Mouse (Mus musculus) G1E-ER4 (cell line): Measurements from ENCODE around the gene Cacnb2. TPM values are rescaled to one million over a fixed set of nuclear protein-coding genes. Genes with fewer than 3 reads are reported as not detected.

Experiments used
- GATA1 ChIP-seq: IDR thresholded peaks from one replicate; pipeline ENCODE4 v1.8.0; 2012; ENCODE audit warnings: low read length, inconsistent platforms
- polyA plus RNA-seq: library from polyadenylated mRNA; stranded (reverse); fragments of >175 nt; gene quantifications from 2 replicates; pipeline ENCODE4 v1.2.3, GENCODE M21; 2012

The Cacnb2 gene
- polyA plus RNA-seq, 1 experiment, result not detected

- no peak for TF ChIP-seq GATA1
Observed at GRCm38 (mm10) chr2:14942261-14942660, 339.4 kb downstream of the Cacnb2 start.

GRCm38 (mm10) chr2:14943691-14944357 is 340.9 kb downstream of the Cacnb2 start:
- TF ChIP-seq GATA1, result no peak

- no peak for TF ChIP-seq GATA1
Observed at GRCm38 (mm10) chr2:14953090-14953489, 350.2 kb downstream of the Cacnb2 start.

- TF ChIP-seq GATA1, result no peak
Observed at GRCm38 (mm10) chr2:14960963-14961488, 358.1 kb downstream of the Cacnb2 start.

- no peak for TF ChIP-seq GATA1
Observed at GRCm38 (mm10) chr2:14961493-14961892, 358.6 kb downstream of the Cacnb2 start.

- TF ChIP-seq GATA1, result no peak
Observed at GRCm38 (mm10) chr2:14984029-14984428, 381.1 kb downstream of the Cacnb2 start.

GRCm38 (mm10) chr2:14988451-14988850 is 385.6 kb downstream of the Cacnb2 start:
- TF ChIP-seq GATA1, result no peak

GRCm38 (mm10) chr2:14989350-14989749 is 386.5 kb downstream of the Cacnb2 start:
- no peak for TF ChIP-seq GATA1

GRCm38 (mm10) chr2:14992531-14992930 is 389.6 kb downstream of the Cacnb2 start:
- no peak for TF ChIP-seq GATA1

GRCm38 (mm10) chr2:14996036-14996435 is 393.1 kb downstream of the Cacnb2 start:
- no peak for TF ChIP-seq GATA1

- TF ChIP-seq GATA1, result no peak
Observed at GRCm38 (mm10) chr2:14997836-14998235, 394.9 kb downstream of the Cacnb2 start.

GRCm38 (mm10) chr2:15007531-15007930 is 404.6 kb downstream of the Cacnb2 start:
- no peak for TF ChIP-seq GATA1

- TF ChIP-seq GATA1, result no peak
Observed at GRCm38 (mm10) chr2:15008072-15008471, 405.2 kb downstream of the Cacnb2 start.

- TF ChIP-seq GATA1, result no peak
Observed at GRCm38 (mm10) chr2:15026817-15027216, 423.9 kb downstream of the Cacnb2 start.

GRCm38 (mm10) chr2:15027816-15028215 is 424.9 kb downstream of the Cacnb2 start:
- no peak for TF ChIP-seq GATA1

Other genes with a start within 250 kb of the Cacnb2 start
- not detected in 2 replicates for gene Slc39a12, start 214.8 kb upstream of the Cacnb2 start, polyA plus RNA-seq